In the genomic region with DNA sequence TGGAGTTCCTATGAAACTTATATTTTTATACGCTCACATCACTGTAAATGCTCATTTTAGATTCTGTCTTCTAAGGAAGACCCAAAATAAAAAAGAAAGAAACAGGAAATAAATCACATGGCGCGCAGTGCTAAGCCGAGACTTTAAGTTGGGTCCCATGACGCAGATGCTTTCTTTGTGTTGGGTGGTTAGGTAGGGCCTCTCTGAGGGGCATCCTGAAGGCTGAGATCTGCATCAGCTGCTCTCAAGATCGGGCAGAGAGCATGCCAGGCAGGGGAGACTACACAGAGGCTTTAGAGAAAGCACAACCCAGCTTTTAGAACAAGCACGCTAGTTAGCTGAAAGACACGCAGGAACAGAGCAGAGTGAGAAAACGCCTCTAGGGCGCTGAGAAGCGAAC, we compare ENCODE assay signal across 14 mouse cellular contexts. TPM values are rescaled to one million over a fixed set of nuclear protein-coding genes. Genes with fewer than 3 reads are reported as not detected.
DNase-seq lines count a peak whose midpoint lies in the region; ATAC-seq and TF ChIP-seq lines count a peak whose summit lies in the region.
"Had no signal": no experiment of that assay in that cellular context is flagged by ENCODE, and none has a peak within 500 bp of the region (broad histone marks: within the 10 kb centered on the region; RNA-seq: fewer than 3 reads in every experiment).

No protein-coding gene starts in this region.

- no peak for ATAC-seq in heart, embryonic 12.5 days (ENCODE audit: insufficient number of reproducible peaks, low FRiP score)
- no peak for ATAC-seq in kidney, embryonic 14.5 days (ENCODE audit: low FRiP score, low TSS enrichment)
- no peak for ATAC-seq in kidney, embryonic 16.5 days (ENCODE audit: low FRiP score, low TSS enrichment)
- ATAC-seq: forebrain, postnatal 0 days; intestine, postnatal 0 days; midbrain, embryonic 16.5 days had no signal

- WGBS in heart, adult 2 months: 85% methylated on average over 11 of the region's 11 CpGs
- 88% methylated on average over 11 of the region's 11 CpGs for WGBS in heart, embryonic 12.5 days
- 78% methylated on average over 11 of the region's 11 CpGs for WGBS in kidney, embryonic 14.5 days
- WGBS in kidney, embryonic 16.5 days: 71% methylated on average over 11 of the region's 11 CpGs

- no peaks in the 10 kb centered on the region for H3K79me2 ChIP-seq in heart, adult 2 months (replicated peaks; ENCODE audit: control insufficient read depth, insufficient read depth, low read length)

- intact Hi-C loops in heart, adult 2 months (cut with DNase I): no loop called here

- H3K4me3 ChIP-seq in heart, adult 2 months: no peak overlapping the region
- no peak overlapping the region for H3K4me3 ChIP-seq in heart, embryonic 12.5 days
- no peak overlapping the region for H3K4me3 ChIP-seq in kidney, embryonic 14.5 days (ENCODE audit: low read length)
- no peak overlapping the region for H3K4me3 ChIP-seq in kidney, embryonic 16.5 days (ENCODE audit: low read length)

- H3K36me3 ChIP-seq in heart, adult 2 months (ENCODE audit: control insufficient read depth, insufficient read depth, low read length): no peaks in the 10 kb centered on the region
- H3K36me3 ChIP-seq in heart, embryonic 12.5 days: no peaks in the 10 kb centered on the region
- H3K36me3 ChIP-seq in kidney, embryonic 14.5 days (ENCODE audit: control insufficient read depth, insufficient read depth, low read length): no peaks in the 10 kb centered on the region
- no peaks in the 10 kb centered on the region for H3K36me3 ChIP-seq in kidney, embryonic 16.5 days (ENCODE audit: insufficient read depth, low read length)

- H3K4me1 ChIP-seq in heart, adult 2 months (ENCODE audit: control insufficient read depth, insufficient read depth, low read length): peaks cover 13% of the 10 kb centered on the region
- peaks cover 36% of the 10 kb centered on the region for H3K4me1 ChIP-seq in heart, embryonic 12.5 days (replicated peaks)
- H3K4me1 ChIP-seq in kidney, embryonic 14.5 days (ENCODE audit: control insufficient read depth, insufficient read depth, low read length): peaks cover 11% of the 10 kb centered on the region
- peaks cover 26% of the 10 kb centered on the region for H3K4me1 ChIP-seq in kidney, embryonic 16.5 days (ENCODE audit: insufficient read depth, low read length)

- peak overlapping the region; percentile 69; the same call in 1 of the 2 replicates for H3K27ac ChIP-seq in heart, adult 2 months
- H3K27ac ChIP-seq in heart, embryonic 12.5 days (ENCODE audit: poor library complexity, severe bottlenecking): no peak overlapping the region
- H3K27ac ChIP-seq in kidney, embryonic 14.5 days (ENCODE audit: low read depth, low read length): no peak overlapping the region
- no peak overlapping the region for H3K27ac ChIP-seq in kidney, embryonic 16.5 days (ENCODE audit: low read length)
- H3K27ac ChIP-seq: hindbrain, embryonic 14.5 days had no signal

- TF ChIP-seq CTCF in heart, adult 2 months (IDR thresholded peaks at IDR 0.05): no peak

- TF ChIP-seq EP300 in heart, adult 2 months (IDR thresholded peaks at IDR 0.05; ENCODE audit: insufficient read depth, low read depth, low read length): no peak

- H3K27me3 ChIP-seq in heart, adult 2 months (ENCODE audit: control insufficient read depth, insufficient read depth, low read length): no peaks in the 10 kb centered on the region
- H3K27me3 ChIP-seq in heart, embryonic 12.5 days (replicated peaks): no peaks in the 10 kb centered on the region
- no peaks in the 10 kb centered on the region for H3K27me3 ChIP-seq in kidney, embryonic 14.5 days (ENCODE audit: control insufficient read depth, insufficient read depth, low read length)
- H3K27me3 ChIP-seq in kidney, embryonic 16.5 days (ENCODE audit: insufficient read depth, low read length): no peaks in the 10 kb centered on the region

- H3K4me2 ChIP-seq in heart, embryonic 12.5 days: no peak overlapping the region
- H3K4me2 ChIP-seq in kidney, embryonic 14.5 days (replicated peaks; ENCODE audit: low read depth, low read length): no peak overlapping the region
- no peak overlapping the region for H3K4me2 ChIP-seq in kidney, embryonic 16.5 days (replicated peaks; ENCODE audit: low read depth, low read length)
- H3K4me2 ChIP-seq: hindbrain, embryonic 14.5 days had no signal

- no peak for TF ChIP-seq POLR2A in heart, adult 2 months (IDR thresholded peaks at IDR 0.05; ENCODE audit: insufficient read depth, low read depth, low read length)

- H3K9me3 ChIP-seq in heart, embryonic 12.5 days (replicated peaks): no peaks in the 10 kb centered on the region
- no peaks in the 10 kb centered on the region for H3K9me3 ChIP-seq in kidney, embryonic 14.5 days (ENCODE audit: control insufficient read depth, low read length)
- H3K9me3 ChIP-seq in kidney, embryonic 16.5 days (ENCODE audit: low read length): no peaks in the 10 kb centered on the region

- no peak for DNase-seq in heart, adult 2 months
- DNase-seq in CD8-positive naive resting alpha-beta T cell, adult 2 months (ENCODE audit: low read depth in 2 of 2, low spot score in 2 of 2): peak; percentile 64 to 74
- peak; percentile 88 for DNase-seq in naive thymus-derived CD4-positive, alpha-beta T cell, adult 2 months (ENCODE audit: low read depth)
- peak; percentile 62 for DNase-seq in thymus, postnatal 25 days
- no peak for DNase-seq in lung, postnatal 25 days (ENCODE audit: low spot score)
- DNase-seq: cerebellum, postnatal 14 days; forebrain, postnatal 0 days; lung, postnatal 10 days had no signal

- H3K9ac ChIP-seq in heart, adult 2 months (ENCODE audit: low read depth, low read length): no peak overlapping the region
- H3K9ac ChIP-seq in heart, embryonic 12.5 days: no peak overlapping the region
- H3K9ac ChIP-seq in kidney, embryonic 14.5 days (ENCODE audit: low read depth, low read length): no peak overlapping the region
- no peak overlapping the region for H3K9ac ChIP-seq in kidney, embryonic 16.5 days (replicated peaks; ENCODE audit: low read length)
- H3K9ac ChIP-seq: forebrain, postnatal 0 days; hindbrain, embryonic 14.5 days had no signal

RNA-seq across cellular contexts. Expression of a gene that starts 16.0 kb away (rescaled TPM):
- total RNA-seq in heart, adult 2 months (2021): 10 to 100 TPM; 86.3 to 99.7 TPM
- 30.2 and 52.4 TPM in 2 replicates for polyA plus RNA-seq in heart, adult 2 months (2012; rRNA removed)
- polyA plus RNA-seq in heart, embryonic 12.5 days (2016; fragmentation: Nextera tagmentation; extraction: Ambion mirVana): 35.2 and 37.9 TPM in 2 replicates
- polyA plus RNA-seq in kidney, embryonic 14.5 days (2014; fragmentation: Nextera tagmentation; extraction: Ambion mirVana): 54.5 and 55.9 TPM in 2 replicates
- polyA plus RNA-seq in kidney, embryonic 16.5 days (2015; fragmentation: Nextera tagmentation; extraction: Ambion mirVana): 23.1 and 30.4 TPM in 2 replicates

Comparison
In these comparisons a context has a peak if more than half of its experiments do, and no peak if none do; other contexts are left out.
1. DNase-seq: peak in CD8-positive naive resting alpha-beta T cell, adult 2 months (2 of 2), naive thymus-derived CD4-positive, alpha-beta T cell, adult 2 months (single experiment) and thymus, postnatal 25 days (single experiment); none in heart, adult 2 months (0 of 2) and lung, postnatal 25 days (single experiment).